Mouse (Mus musculus) brain, adult 2 months (tissue): ENCODE data around the gene Psmd13.

Source experiments
- DNase-seq: peaks from one replicate; pipeline ENCODE4 v3.0.0; 2011; ENCODE audit warnings: low read depth, low spot score

The Psmd13 gene

GRCm38 (mm10) chr7:140907131-140907530 is 25.4 kb downstream of the Psmd13 start:
- DNase-seq = no peak

- no peak for DNase-seq
Measured at GRCm38 (mm10) chr7:140907697-140908096, 25.9 kb downstream of the Psmd13 start.

DNA sequence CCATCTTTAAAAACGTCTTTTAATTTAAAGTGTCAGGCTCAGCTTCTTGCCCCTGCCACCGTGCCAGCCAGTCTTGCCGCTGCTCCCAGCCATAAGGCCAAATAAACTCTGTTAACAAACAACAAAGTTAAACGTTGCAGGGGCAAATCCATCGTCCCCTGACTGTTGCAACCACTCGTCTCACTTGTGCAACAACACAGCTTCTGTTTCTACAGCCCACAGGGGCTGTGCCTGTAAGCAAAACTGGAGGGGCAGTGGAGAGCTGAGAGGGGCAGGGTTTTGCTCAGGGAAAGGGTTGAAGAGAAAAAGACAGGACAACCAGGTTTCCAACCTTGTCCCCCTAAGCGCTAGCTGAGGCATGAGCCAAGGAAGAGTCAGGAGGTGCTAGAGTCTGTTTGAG is 26.4 kb downstream of the Psmd13 start:
- no peak for DNase-seq

DNA sequence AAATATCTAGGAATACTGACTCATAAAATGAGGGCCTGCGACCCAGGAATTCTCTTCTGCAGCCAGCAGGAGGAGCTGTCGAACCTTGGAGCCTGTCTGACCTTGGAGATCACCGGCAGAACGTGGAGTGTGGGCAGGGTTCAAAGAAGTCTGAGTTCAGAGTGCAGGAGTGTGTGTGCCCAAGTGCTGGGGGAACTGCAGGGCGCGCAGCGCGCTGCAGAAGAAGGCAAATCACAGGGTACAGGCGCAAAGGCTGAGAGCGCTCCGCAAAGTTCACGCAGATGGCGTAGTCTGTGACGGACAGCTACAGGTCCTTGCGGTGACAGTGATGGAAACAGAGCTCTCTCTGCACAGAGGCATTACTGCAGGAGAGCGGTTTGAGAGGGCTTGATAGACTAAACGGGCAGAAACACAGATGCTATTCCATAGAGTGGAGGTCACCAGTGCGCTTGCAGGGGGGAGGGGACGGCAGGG is 26.9 kb downstream of the Psmd13 start:
- peak; percentile 77 for DNase-seq

DNA sequence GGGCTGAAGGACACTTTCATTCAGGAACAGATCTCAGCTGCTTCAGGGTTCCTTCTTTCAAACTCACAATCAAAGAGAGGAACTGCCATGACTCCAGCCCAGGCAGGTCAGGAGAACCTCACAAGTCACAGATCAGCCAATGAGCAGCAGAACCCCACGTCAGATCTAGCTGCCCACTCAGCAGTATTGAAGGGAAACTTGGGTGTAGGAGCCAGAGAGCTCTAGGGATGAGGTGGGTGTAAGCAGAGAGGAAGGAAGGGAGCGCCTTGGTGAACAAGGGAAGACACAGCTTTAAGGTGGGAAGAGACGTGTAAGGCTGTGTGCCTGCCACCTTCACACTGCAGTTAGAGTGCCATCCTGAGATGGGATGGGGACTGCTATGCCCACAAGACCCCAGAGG is 30.5 kb downstream of the Psmd13 start:
- peak; percentile 84 for DNase-seq

DNA sequence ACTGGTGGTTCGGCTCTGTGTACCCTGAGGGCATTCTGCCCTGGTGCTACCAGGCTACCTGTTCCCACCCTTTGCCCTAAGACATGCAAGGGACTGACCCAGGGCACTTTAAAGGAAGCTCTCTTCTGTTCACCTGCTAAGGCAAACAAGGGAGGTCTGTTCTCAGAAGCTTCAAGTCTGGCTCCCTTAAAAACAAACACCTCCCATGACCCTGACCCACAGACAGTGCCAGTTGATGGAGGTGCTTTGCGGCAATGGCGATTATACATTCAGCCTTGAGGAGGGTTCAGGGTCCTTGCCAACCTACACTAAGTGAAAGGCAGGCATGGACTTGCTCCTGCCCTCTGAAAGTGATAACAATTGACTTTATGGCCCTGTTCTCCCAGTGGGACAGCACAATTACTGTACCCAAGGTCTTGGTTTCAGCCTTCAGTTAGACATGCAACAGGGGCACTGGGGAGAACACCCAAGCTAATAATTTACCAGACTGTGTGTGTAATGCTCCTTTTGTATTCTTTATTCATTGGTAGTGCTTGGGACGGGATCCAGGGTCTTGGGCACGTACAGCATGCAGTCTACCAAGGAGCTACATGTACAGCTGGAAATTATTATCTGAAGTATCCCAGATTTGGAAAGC is 31.2 kb downstream of the Psmd13 start:
- DNase-seq = no peak

GRCm38 (mm10) chr7:140914031-140914690 is 32.4 kb downstream of the Psmd13 start:
- no peak for DNase-seq

- DNase-seq = no peak
Measured at GRCm38 (mm10) chr7:140919911-140920310, 38.1 kb downstream of the Psmd13 start.

DNA sequence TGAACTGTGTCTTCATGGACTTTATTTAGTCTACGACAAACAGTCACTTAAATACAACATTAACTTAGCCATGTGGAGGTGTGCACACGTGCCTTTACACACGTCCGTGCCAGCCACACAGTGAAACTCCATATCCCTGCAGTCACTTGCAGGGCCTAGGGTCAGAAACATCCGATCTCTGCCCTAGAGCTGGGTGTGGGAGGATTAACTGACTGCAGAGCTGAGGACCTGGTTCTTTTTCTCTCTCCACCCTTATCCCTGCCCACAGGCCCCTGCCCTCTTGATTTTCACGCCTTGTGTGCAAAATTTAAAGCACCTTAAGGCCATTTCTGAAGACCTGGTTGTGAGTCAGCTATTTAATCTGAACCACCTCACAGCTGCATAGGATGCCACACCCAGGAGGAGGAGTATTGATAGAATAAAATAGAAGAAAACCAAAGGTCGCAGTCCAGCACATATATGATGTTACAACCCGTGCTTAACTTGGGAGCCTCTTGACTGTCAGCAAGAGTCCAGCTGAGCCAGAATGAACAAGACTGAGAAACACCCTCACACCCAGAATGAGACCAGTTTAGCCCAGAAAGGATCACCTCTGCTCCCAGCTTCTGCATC is 38.8 kb downstream of the Psmd13 start, which contains the start of gene Nlrp6:
TSS of gene Nlrp6 (plus strand) at position 485 of the 612 bp plus-strand sequence.
- no peak for DNase-seq

DNA sequence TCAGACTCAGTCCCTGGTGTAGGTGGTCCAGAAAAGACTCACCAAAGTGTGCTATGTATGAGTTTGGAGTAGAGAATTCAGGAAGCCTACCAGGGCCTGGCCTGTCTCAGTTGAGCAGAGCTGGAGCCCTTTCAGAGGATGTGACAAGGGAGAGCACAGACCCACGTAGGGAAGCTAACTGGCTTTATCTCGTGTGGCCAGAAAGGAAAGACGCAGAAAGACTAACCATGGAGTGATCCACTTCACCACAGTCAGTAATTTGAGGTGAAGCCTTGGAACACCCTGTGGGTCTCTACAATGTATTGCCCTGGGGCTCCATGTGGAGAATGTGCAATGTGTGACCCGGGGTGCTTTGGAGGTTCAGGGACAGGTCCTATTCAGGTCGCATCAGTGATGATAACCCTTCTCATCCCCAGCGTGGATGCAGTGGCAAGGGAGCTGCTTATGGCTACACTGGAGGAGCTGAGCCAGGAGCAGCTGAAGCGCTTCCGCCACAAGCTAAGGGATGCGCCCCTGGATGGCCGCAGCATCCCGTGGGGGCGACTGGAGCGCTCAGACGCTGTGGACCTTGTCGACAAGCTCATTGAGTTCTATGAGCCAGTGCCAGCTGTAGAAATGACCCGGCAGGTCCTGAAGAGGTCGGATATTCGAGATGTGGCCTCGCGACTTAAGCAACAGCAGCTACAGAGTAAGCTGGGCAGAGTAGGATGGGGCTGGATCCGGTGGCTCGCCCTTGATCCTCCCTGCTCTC is 39.6 kb downstream of the Psmd13 start:
- DNase-seq = no peak

GRCm38 (mm10) chr7:140922398-140923069 is 40.8 kb downstream of the Psmd13 start:
- DNase-seq = peak; percentile 79

DNA sequence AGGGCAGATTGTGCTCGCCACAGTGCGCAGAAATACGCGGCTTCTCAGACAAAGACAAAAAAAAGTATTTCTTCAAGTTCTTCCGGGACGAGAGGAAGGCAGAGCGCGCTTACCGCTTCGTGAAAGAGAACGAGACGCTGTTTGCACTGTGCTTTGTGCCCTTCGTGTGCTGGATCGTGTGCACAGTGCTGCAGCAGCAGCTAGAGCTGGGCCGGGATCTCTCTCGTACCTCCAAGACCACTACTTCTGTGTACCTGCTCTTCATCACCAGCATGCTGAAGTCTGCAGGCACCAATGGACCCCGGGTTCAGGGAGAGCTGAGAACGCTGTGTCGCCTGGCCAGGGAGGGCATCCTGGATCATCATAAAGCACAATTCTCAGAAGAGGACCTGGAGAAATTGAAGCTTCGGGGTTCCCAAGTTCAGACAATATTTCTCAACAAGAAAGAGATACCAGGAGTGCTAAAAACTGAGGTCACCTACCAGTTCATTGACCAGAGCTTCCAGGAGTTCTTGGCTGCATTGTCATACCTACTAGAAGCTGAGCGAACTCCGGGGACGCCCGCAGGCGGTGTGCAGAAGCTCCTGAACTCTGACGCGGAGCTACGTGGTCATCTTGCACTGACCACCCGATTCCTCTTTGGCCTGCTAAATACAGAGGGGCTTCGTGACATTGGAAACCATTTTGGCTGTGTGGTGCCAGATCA is 41.5 kb downstream of the Psmd13 start:
- DNase-seq = no peak

- no peak for DNase-seq
Measured at GRCm38 (mm10) chr7:140927181-140927580, 45.4 kb downstream of the Psmd13 start.

GRCm38 (mm10) chr7:140938436-140938835 is 56.7 kb downstream of the Psmd13 start:
- DNase-seq = no peak

- DNase-seq = no peak
Measured at GRCm38 (mm10) chr7:140938896-140939295, 57.1 kb downstream of the Psmd13 start.

- DNase-seq = no peak
Measured at GRCm38 (mm10) chr7:140939669-140940171, 58.0 kb downstream of the Psmd13 start.

DNA sequence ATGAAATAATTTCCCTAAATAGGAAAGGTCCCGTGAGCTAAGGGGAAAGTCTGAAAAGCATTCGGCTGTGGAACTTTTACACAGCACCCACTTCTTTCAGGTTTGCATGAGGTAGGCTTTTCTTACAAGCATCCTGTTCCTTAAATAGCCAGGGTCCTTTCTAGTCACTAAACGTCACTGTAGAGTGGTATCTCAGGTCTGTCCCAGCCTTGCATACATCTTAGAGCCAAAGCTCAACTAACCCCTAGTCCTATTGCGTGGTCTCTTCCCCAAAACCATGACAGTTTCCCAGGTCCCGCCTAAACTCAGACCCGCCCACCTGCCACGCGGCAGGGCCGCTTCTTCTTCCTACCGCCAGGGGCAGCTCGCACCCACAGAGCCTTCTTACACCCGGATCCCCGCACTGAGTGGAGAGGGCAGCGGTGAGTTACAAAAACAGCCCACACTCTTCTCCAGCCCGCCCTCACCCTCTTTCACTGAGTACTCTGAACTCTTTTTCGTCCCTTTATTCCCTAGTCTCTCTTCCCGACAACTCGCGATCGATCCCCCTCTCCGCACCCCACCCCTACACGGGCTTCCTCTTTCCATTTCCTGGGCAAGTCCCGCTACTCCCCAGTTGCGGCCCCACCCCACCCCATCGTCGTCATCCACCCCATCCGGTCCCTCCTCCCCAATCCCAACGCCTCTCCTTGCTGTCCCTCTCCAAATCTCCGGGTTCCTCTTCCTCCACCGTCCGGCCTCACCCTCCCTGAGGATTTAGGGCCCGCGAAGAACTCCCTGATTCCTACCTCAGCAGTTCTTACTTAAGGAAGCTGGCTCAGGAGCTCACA is 59.7 kb downstream of the Psmd13 start, which contains the start of gene Pgghg:
TSS of gene Pgghg (plus strand) at position 170 of the 830 bp plus-strand sequence.
- peak; percentile 74 for DNase-seq

DNA sequence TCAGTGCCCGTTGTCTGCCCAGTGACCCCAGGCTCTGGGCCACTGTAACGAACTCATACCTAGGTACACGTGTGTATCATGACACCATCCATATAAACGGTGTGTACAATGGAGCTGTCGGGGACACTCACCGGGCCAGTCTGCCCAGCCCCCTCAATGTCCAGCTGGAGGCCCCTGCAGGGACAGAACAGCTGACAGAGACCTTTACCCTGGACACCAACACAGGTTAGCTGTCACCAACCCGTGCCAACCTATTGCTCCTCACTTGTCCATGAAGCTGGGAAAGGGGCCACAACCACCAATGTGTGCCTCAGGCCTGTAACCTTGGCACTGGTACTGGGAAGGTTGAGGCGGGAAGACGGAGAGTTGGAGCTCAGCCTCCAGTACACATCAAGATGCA is 60.6 kb downstream of the Psmd13 start:
- no peak for DNase-seq

DNA sequence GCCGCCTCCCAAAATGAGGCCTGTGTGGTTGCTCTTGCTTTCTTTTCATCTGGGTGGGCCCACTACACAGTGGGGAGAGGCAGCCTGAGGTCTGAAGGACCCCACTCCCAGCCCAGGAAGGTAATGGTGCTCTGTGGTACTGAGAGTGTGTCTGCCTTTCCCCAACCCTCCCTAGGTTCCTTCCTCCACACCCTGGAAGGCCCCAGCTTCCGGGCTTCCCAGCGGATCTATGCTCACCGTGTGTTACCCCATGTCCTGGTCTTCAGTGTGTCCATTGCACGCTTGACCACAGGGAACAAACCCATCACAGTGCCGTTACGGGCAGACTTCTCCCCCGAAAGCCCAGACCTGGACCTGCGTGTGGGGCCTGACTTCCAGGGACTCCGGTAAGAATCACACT is 61.0 kb downstream of the Psmd13 start:
- no peak for DNase-seq

DNA sequence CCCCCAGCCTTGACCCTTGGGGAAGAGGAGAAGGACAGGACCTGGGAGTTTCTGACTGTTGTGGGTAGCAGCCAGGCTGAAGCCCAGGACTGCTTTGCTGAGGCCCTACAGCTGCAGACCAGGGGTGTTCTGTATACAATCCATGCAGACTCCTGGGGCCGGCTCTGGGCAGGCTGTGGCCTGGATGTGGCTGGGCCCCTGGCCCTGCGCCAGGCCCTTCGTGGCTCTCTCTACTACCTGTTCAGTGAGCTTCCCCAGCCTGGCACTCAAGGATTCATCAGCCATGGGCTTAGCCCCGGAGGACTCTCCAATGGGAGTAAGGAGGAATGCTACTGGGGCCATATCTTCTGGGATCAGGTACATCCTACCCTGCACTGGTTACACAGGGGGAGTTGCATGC is 61.6 kb downstream of the Psmd13 start:
- no peak for DNase-seq
